Mouse (Mus musculus) Muller cell, postnatal 12 days (primary cell): Measurements from ENCODE around the gene Plxnd1.

Experiments used
- DNase-seq: peaks from one replicate; pipeline ENCODE4 v3.0.0-alpha.2; 2015; ENCODE audit errors: inconsistent ontology term

Plxnd1 gene

GRCm38 (mm10) chr6:115957681-115958080 lies 37.1 kb downstream of the Plxnd1 start:
- DNase-seq, result no peak

DNA sequence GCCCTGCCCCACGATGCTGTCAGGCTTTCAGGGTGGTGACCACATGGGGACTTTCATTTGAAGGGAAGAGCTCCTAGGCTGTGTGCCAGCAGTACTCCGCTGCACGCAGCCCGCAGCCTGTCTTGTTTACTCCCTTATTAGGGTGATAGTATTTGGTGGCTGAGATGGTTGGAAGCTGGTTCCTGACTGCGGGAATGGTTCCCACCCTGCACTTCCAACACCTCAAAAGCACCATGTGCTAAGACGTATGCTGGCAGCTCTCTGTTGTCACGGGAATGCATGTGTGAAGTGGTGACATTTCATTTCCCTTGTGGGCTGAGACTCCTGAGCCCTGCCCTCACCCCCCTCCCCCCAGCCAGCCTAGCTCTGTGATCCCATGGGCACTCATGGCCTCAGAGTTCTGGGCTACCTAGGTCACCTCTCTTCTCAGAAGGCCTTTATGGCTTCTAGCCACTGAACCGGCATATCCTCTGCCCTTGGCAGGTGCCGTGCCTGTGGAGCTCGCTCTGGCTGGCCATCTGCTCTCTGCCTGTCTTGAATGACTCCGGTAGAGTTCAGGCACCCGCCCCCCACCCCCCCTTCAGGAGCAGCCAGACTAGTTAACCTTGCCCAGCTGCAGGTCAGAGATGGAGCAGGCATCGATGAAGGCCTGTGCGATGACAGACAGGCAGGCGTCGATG lies 37.7 kb downstream of the Plxnd1 start:
- DNase-seq, result peak; percentile 69

DNA sequence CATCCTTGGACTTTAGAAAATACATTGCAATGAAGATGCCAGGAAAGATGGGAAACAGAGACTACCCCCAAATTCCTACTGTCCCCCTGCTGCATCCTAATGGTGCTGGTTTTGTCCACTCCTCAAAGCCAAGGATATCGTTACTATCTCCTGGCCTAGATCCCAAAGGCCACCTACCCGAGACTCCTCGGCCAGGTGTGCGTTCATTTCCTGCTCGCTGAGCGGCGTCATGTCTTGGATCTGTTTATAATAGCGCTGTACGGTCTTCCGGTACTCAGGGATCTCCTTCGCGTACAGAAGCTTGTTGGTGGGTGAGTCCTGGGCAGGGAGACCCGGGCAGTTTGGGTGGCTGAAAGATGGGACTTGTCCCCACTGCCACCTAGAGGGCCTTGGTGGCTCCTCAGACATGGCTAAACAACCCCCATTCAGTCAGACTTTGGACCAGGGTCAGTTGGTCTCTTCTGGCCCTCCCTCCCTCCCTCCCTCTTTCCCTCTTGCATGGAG lies 38.3 kb downstream of the Plxnd1 start:
- no peak for DNase-seq

GRCm38 (mm10) chr6:115955664-115956063 lies 39.1 kb downstream of the Plxnd1 start:
- DNase-seq, result no peak

- no peak for DNase-seq
Measured at GRCm38 (mm10) chr6:115955169-115955568, 39.6 kb downstream of the Plxnd1 start.

GRCm38 (mm10) chr6:115954506-115955074 lies 40.2 kb downstream of the Plxnd1 start:
- DNase-seq, result no peak

GRCm38 (mm10) chr6:115946389-115946788 lies 48.4 kb downstream of the Plxnd1 start:
- no peak for DNase-seq

GRCm38 (mm10) chr6:115945633-115946032 lies 49.2 kb downstream of the Plxnd1 start:
- no peak for DNase-seq

DNA sequence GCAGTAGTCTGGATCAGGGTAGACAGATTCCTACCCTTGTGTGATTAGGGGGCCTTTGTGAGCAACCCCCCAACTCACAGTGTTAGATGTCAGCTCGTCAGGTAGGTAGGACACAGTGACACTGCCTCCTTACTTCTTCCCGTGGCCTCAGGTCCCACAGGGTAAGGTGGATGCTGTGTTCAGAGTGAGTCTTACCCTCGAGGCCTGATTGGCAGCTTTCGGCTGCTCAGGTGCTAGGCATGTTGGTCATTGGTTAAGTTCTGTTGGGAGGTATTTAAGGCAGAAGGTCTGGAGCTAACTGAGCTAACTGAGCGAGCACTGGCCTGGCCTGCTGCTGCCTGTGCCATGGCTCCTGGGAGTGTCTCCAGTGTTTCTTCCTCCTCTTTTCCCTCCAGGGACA lies 50.2 kb downstream of the Plxnd1 start, which contains the start of gene H1foo:
TSS of gene H1foo (plus strand) at position 301 of the 400 bp plus-strand sequence.
- DNase-seq, result no peak

- DNase-seq, result peak; percentile 32
Measured at GRCm38 (mm10) chr6:115943498-115944427, 51.0 kb downstream of the Plxnd1 start.

DNA sequence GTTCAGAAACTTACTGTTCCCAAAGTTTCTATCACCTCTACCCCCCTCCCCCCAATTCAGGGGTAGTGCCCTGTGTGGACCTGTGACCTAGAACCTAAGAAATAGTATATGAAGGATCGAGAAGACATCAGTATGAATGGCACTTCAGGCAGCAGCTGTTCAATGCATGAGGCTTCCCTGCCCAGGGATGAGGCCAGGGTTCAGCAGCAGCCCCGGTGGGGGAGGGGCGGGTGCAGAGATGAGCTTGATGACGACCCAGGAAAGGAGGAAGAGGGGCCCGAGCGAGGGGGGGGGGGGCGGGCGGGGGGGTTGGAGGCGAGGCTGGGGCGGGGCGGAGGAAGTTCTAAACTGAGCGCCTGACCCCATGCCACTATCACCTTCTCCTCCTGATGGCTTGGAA lies 53.7 kb downstream of the Plxnd1 start:
- DNase-seq, result no peak

- no peak for DNase-seq
Measured at GRCm38 (mm10) chr6:115940603-115941002, 54.2 kb downstream of the Plxnd1 start.

- DNase-seq, result no peak
Measured at GRCm38 (mm10) chr6:115938798-115939197, 56.0 kb downstream of the Plxnd1 start.

GRCm38 (mm10) chr6:115938011-115938410 lies 56.8 kb downstream of the Plxnd1 start:
- no peak for DNase-seq

DNA sequence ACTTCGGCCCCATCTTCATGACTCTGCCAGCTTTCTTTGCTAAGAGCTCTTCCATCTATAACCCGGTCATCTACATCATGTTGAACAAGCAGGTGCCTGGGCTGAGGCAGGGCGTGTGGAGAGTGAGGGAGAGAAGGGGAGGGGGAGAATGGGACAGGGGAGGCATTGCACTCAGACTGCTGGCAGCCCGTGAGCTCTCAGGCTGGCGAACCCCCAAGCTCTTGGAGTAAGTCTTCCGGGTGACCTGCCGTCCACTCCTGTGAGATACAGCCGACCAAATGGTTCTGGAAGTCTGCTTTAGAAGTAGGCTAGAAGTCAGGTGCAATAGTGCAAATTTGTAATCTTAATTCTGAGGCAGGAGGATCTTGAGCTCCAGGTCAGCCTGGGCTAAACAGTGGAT lies 59.3 kb downstream of the Plxnd1 start:
- no peak for DNase-seq

- DNase-seq, result no peak
Measured at GRCm38 (mm10) chr6:115932391-115932790, 62.4 kb downstream of the Plxnd1 start.

DNA sequence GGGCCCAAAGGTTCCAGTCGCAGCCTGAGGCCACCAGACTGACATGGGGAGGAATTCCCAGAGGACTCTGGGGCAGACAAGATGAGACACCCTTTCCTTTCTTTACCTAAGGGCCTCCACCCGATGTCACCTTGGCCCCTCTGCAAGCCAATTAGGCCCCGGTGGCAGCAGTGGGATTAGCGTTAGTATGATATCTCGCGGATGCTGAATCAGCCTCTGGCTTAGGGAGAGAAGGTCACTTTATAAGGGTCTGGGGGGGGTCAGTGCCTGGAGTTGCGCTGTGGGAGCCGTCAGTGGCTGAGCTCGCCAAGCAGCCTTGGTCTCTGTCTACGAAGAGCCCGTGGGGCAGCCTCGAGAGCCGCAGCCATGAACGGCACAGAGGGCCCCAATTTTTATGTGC lies 63.2 kb downstream of the Plxnd1 start, which contains the start of gene Rho:
TSS of gene Rho (plus strand) at position 110 of the 400 bp plus-strand sequence.
- DNase-seq, result no peak

DNA sequence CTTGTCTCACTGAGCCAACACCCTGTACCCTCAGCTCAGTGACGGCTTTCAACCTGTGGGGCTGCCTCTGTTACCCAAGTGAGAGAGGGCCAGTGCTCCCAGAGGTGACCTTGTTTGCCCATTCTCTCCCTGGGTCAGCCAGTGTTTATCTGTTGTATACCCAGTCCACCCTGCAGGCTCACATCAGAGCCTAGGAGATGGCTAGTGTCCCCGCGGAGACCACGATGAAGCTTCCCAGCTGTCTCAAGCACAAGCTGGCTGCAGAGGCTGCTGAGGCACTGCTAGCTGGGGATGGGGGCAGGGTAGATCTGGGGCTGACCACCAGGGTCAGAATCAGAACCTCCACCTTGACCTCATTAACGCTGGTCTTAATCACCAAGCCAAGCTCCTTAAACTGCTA lies 64.8 kb downstream of the Plxnd1 start:
- DNase-seq, result no peak

- no peak for DNase-seq
Measured at GRCm38 (mm10) chr6:115927292-115928242, 67.2 kb downstream of the Plxnd1 start.

DNA sequence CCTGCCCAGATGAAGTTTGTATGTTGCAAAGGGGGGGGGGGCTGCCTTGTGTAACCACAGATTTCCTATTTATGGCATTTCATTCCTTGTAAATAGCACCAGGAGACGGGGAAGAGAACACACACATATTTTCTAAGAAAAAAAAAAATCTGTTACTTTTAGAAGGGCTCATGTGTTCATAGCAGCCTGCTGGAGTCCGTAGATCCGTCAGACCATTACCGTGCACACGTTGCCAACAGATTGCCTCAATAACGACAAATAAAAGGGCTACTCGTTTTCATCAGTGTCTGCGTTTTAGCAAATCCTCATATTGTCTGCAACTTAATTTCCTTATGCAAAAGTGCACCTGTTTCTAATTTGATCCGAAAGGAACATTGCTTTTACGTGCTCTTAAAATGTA lies 68.4 kb downstream of the Plxnd1 start:
- no peak for DNase-seq

DNA sequence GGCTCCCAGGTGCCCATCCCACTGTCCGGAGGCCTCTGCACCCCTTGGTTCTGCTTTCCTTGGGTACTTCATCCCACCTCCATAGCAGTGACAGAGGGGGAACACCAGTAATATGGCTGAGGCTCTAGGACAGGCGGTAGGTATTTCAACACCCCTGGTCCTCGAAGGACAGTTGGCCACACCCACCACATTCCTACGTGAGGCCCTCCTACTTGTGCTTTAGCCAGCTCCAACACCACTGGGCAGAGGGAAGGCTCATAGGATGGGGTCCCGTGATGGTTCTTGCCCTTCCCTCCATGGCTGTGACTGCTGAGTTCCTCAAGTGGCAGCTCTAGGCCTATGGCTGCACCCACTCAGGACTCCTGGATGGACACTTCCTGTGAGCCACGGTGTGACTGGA lies 70.0 kb downstream of the Plxnd1 start:
- no peak for DNase-seq
